Mouse (Mus musculus) E14TG2a.4 (cell line): ENCODE results near the gene Cxcl16.

Experiments
- CTCF ChIP-seq: conservative IDR thresholded peaks from 2 replicates; pipeline ENCODE4 v1.5.1; 2014; ENCODE audit warnings: low read length
- NANOG ChIP-seq: IDR thresholded peaks from 2 replicates; pipeline ENCODE4 v1.6.1; 2014; ENCODE audit warnings: borderline replicate concordance, low read length, mixed read lengths
- POU5F1 ChIP-seq: IDR thresholded peaks from 2 replicates; pipeline ENCODE4 v1.6.1; 2014; ENCODE audit warnings: low read length, borderline replicate concordance

DNA sequence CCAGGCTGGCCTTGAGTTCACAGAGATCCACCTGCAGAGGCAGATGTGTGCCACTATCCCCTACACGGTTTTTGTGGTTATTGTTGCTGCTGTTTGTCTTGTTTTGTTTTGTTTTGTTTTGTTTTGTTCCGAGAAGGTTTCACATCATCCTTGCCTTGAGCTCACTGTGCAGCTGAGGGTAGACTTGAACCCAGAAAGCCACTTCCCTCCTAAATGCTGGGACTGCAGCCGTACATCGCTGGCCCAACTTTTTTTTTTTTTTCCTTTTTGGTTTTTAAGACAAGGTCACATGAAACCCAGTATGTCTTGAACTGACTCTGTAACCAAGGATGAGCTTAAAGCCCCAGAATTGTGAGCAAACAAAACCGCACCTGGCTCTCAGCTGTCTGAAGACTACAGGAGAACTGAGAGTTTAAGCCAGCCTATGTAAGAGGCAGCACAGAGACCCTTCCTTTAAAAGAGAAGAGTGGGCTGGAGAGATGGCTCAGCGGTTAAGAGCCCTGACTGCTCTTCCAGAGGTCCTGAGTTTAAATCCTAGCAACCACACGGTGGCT is 47.3 kb upstream of the Cxcl16 start:
- no peak for TF ChIP-seq CTCF
- no peak for TF ChIP-seq POU5F1
- no peak for TF ChIP-seq NANOG
